Mouse (Mus musculus) spleen, adult 2 months (tissue): ENCODE data around the gene Rras2.

ENCODE experiments used
- CTCF ChIP-seq: fragments of 200-500 bp; IDR thresholded peaks from 2 replicates; pipeline ENCODE4 v1.5.1; 2011; ENCODE audit warnings: mild to moderate bottlenecking, inconsistent platforms; ENCODE audit not compliant: insufficient read depth, insufficient read length, insufficient replicate concordance; ENCODE audit errors: extremely low read depth
- POLR2A ChIP-seq: fragments of 200-500 bp; IDR thresholded peaks from 2 replicates; pipeline ENCODE4 v1.6.1; 2011; ENCODE audit warnings: low read depth, low read length, inconsistent platforms

- TF ChIP-seq CTCF (no peak), POLR2A (no peak)
Observed at GRCm38 (mm10) chr7:114115961-114116360, 1.6 kb downstream of the Rras2 start.
